Mouse (Mus musculus): ENCODE results near the gene Mkrn3. TPM values are rescaled to one million over a fixed set of nuclear protein-coding genes. Genes with fewer than 3 reads are reported as not detected.

Mkrn3 gene
- total RNA-seq, 2 experiments from 2014 or later = 0.20 to 0.21 TPM

- DNase-seq = no peak
Measured at GRCm38 (mm10) chr7:62378529-62378928, 41.4 kb downstream of the Mkrn3 start.

GRCm38 (mm10) chr7:62377313-62377712, 42.6 kb downstream of the Mkrn3 start:
- no peak for DNase-seq

GRCm38 (mm10) chr7:62376510-62377304, 43.2 kb downstream of the Mkrn3 start, which contains the start of gene Magel2:
Gene Magel2, plus strand, starts transcription at chr7:62377010.
- no peak for DNase-seq

- peak in 1 of 2 experiments; percentile 13 for DNase-seq
Measured at GRCm38 (mm10) chr7:62375658-62376057, 44.3 kb downstream of the Mkrn3 start.

Other genes starting within 250 kb of the Mkrn3 start
- 1 to 10 TPM; 4.0 to 4.2 TPM for gene Ndn, start 73.6 kb downstream of the Mkrn3 start, total RNA-seq (2021)
- gene Magel2, start 43.1 kb downstream of the Mkrn3 start, total RNA-seq (2021) = not detected
- gene Peg12, start 44.4 kb upstream of the Mkrn3 start, total RNA-seq (2021) = 1 to 10 TPM in 1 of 2 experiments, under 1 TPM in 1; 0.72 to 1.1 TPM